Mouse (Mus musculus): Measurements from ENCODE around the gene Sirt2. TPM values are rescaled to one million over a fixed set of nuclear protein-coding genes. Genes with fewer than 3 reads are reported as not detected.

Sirt2 gene
- polyA plus RNA-seq, 1 experiment: 100.0 TPM

DNA sequence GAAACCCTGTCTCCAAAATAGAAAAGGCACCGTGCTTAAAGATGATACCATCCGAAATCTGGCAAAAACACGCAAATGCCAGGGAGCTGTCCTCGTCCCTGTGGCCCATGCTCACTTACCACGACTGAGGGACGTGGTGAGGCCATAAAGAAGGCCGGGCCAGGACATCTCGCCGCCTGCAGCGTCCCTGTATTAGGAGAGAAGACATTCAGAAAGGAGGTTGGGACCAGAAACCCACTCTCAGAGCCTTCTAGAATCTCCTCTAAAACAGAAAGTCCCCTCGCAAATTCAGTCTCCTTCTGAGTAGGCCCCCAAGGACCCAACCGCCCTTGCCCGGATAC lies 25.2 kb upstream of the Sirt2 start:
- no peaks in the 10 kb centered on the region for H3K79me2 ChIP-seq (ENCODE audit: control insufficient read depth, insufficient read depth)
- TF ChIP-seq POLR2AphosphoS2 (IDR thresholded peaks at IDR 0.05; ENCODE audit: insufficient read length, low read depth) (no peak), SRF (IDR thresholded peaks at IDR 0.05; ENCODE audit: control insufficient read depth, insufficient read length, low read depth) (no peak)
- peak overlapping the region; percentile 54 for H3ac ChIP-seq (ENCODE audit: control insufficient read depth, insufficient read length)
- H3K4me3 ChIP-seq: peak overlapping the region; percentile 73
- no peaks in the 10 kb centered on the region for H3K27me3 ChIP-seq (ENCODE audit: control insufficient read depth, insufficient read depth, insufficient read length)
- H3K36me3 ChIP-seq (ENCODE audit: control insufficient read depth, insufficient read depth): peaks cover 10% of the 10 kb centered on the region
- peak overlapping the region; percentile 88 for H3K4me2 ChIP-seq (ENCODE audit: low read depth)

- Histone ChIP-seq H3ac (ENCODE audit: control insufficient read depth, insufficient read length) (peak within 1 kb of the TSS; percentile 54), H3K4me2 (ENCODE audit: low read depth) (peak within 1 kb of the TSS; percentile 95), H3K27me3 (ENCODE audit: control insufficient read depth, insufficient read depth, insufficient read length) (no peaks in the 10 kb centered on the region), H3K79me2 (ENCODE audit: control insufficient read depth, insufficient read depth) (no peaks in the 10 kb centered on the region), H3K4me3 (peak within 1 kb of the TSS; percentile 73), H3K36me3 (ENCODE audit: control insufficient read depth, insufficient read depth) (peaks cover 10% of the 10 kb centered on the region)
- TF ChIP-seq POLR2A (IDR thresholded peaks at IDR 0.05; ENCODE audit: insufficient read length, low read depth) (peak; percentile 81), REST (IDR thresholded peaks at IDR 0.05; ENCODE audit: insufficient read depth, insufficient read length) (no peak), E2F4 (IDR thresholded peaks at IDR 0.05; ENCODE audit: insufficient read depth) (peak; percentile 52), TCF3 (IDR thresholded peaks at IDR 0.05; ENCODE audit: insufficient read length, low read depth) (no peak), MYOG (IDR thresholded peaks at IDR 0.05; ENCODE audit: control insufficient read depth in 1 of 3, insufficient read depth in 1 of 3, insufficient read length in 2 of 3, low read depth in 2 of 3) (no peak), USF1 (IDR thresholded peaks at IDR 0.05; ENCODE audit: low read depth) (no peak), POLR2AphosphoS2 (IDR thresholded peaks at IDR 0.05; ENCODE audit: insufficient read length, low read depth) (peak; percentile 84)
Observed at GRCm38 (mm10) chr7:28741709-28742438, 24.7 kb upstream of the Sirt2 start, which contains the start of the genes Mrps12 and Sars2. TSS of gene Mrps12 (minus strand) at chr7:28741820. TSS of gene Sars2 (plus strand) at chr7:28741992.

GRCm38 (mm10) chr7:28749935-28750334 lies 16.6 kb upstream of the Sirt2 start:
- no peak for TF ChIP-seq REST (IDR thresholded peaks at IDR 0.05; ENCODE audit: insufficient read depth, insufficient read length)
- no peak for TF ChIP-seq POLR2A (IDR thresholded peaks at IDR 0.05; ENCODE audit: insufficient read length, low read depth)
- no peak for TF ChIP-seq E2F4 (IDR thresholded peaks at IDR 0.05; ENCODE audit: insufficient read depth)
- TF ChIP-seq MAX (IDR thresholded peaks at IDR 0.05; ENCODE audit: low read depth): no peak
- no peak for TF ChIP-seq USF1 (IDR thresholded peaks at IDR 0.05; ENCODE audit: low read depth)
- no peak for TF ChIP-seq TCF12 (IDR thresholded peaks at IDR 0.05; ENCODE audit: insufficient read depth, poor library complexity, severe bottlenecking)
- TF ChIP-seq CEBPB (IDR thresholded peaks at IDR 0.05; ENCODE audit: insufficient read depth, poor library complexity, severe bottlenecking): no peak
- no peak for TF ChIP-seq SRF (IDR thresholded peaks at IDR 0.05; ENCODE audit: control insufficient read depth, insufficient read length, low read depth)
- TF ChIP-seq TCF3 (IDR thresholded peaks at IDR 0.05; ENCODE audit: insufficient read length, low read depth): no peak
- no peak for TF ChIP-seq POLR2AphosphoS2 (IDR thresholded peaks at IDR 0.05; ENCODE audit: insufficient read length, low read depth)
- no peak for TF ChIP-seq MYOD1 (IDR thresholded peaks at IDR 0.05; ENCODE audit: control insufficient read depth in 1 of 3, insufficient read length in 2 of 3, low read depth in 2 of 3)
- TF ChIP-seq MYOG (IDR thresholded peaks at IDR 0.05; ENCODE audit: control insufficient read depth in 1 of 3, insufficient read depth in 1 of 3, insufficient read length in 2 of 3, low read depth in 2 of 3): no peak
- Histone ChIP-seq H3K36me3 (ENCODE audit: control insufficient read depth, insufficient read depth) (no peaks in the 10 kb centered on the region), H3K4me2 (ENCODE audit: low read depth) (no peak overlapping the region), H3K27me3 (ENCODE audit: control insufficient read depth, insufficient read depth, insufficient read length) (no peaks in the 10 kb centered on the region), H3ac (ENCODE audit: control insufficient read depth, insufficient read length) (no peak overlapping the region), H3K79me2 (ENCODE audit: control insufficient read depth, insufficient read depth) (no peaks in the 10 kb centered on the region), H3K4me3 (no peak overlapping the region)

GRCm38 (mm10) chr7:28756079-28756478 lies 10.5 kb upstream of the Sirt2 start, which contains the start of gene Ccer2:
TSS of gene Ccer2 (plus strand) at chr7:28756174.
- Histone ChIP-seq H3K4me3 (no peak within 1 kb of the TSS), H3K36me3 (ENCODE audit: control insufficient read depth, insufficient read depth) (peaks cover 1% of the 10 kb centered on the region)
- TF ChIP-seq CEBPB (IDR thresholded peaks at IDR 0.05; ENCODE audit: insufficient read depth, poor library complexity, severe bottlenecking): no peak
- TF ChIP-seq REST (IDR thresholded peaks at IDR 0.05; ENCODE audit: insufficient read depth, insufficient read length): peak; percentile 18
- TF ChIP-seq POLR2A (IDR thresholded peaks at IDR 0.05; ENCODE audit: insufficient read length, low read depth): no peak
- TF ChIP-seq USF1 (IDR thresholded peaks at IDR 0.05; ENCODE audit: low read depth): no peak
- TF ChIP-seq POLR2AphosphoS2 (IDR thresholded peaks at IDR 0.05; ENCODE audit: insufficient read length, low read depth): peak; percentile 7
- TF ChIP-seq TCF3 (IDR thresholded peaks at IDR 0.05; ENCODE audit: insufficient read length, low read depth): no peak
- no peak for TF ChIP-seq E2F4 (IDR thresholded peaks at IDR 0.05; ENCODE audit: insufficient read depth)
- no peak for TF ChIP-seq MYOD1 (IDR thresholded peaks at IDR 0.05; ENCODE audit: control insufficient read depth in 1 of 3, insufficient read length in 2 of 3, low read depth in 2 of 3)
- TF ChIP-seq SRF (IDR thresholded peaks at IDR 0.05; ENCODE audit: control insufficient read depth, insufficient read length, low read depth): no peak
- TF ChIP-seq MYOG (IDR thresholded peaks at IDR 0.05; ENCODE audit: control insufficient read depth in 1 of 3, insufficient read depth in 1 of 3, insufficient read length in 2 of 3, low read depth in 2 of 3): no peak

GRCm38 (mm10) chr7:28758623-28759022 lies 7.9 kb upstream of the Sirt2 start:
- TF ChIP-seq E2F4 (IDR thresholded peaks at IDR 0.05; ENCODE audit: insufficient read depth): no peak
- TF ChIP-seq TCF12 (IDR thresholded peaks at IDR 0.05; ENCODE audit: insufficient read depth, poor library complexity, severe bottlenecking): no peak
- no peak for TF ChIP-seq REST (IDR thresholded peaks at IDR 0.05; ENCODE audit: insufficient read depth, insufficient read length)
- TF ChIP-seq CEBPB (IDR thresholded peaks at IDR 0.05; ENCODE audit: insufficient read depth, poor library complexity, severe bottlenecking): no peak

More at GRCm38 (mm10) chr7:28756079-28756478, 10.5 kb upstream of the Sirt2 start, which contains the start of gene Ccer2:
- no peaks in the 10 kb centered on the region for H3K27me3 ChIP-seq (ENCODE audit: control insufficient read depth, insufficient read depth, insufficient read length)
- no peak within 1 kb of the TSS for H3ac ChIP-seq (ENCODE audit: control insufficient read depth, insufficient read length)
- no peak within 1 kb of the TSS for H3K4me2 ChIP-seq (ENCODE audit: low read depth)
- no peaks in the 10 kb centered on the region for H3K79me2 ChIP-seq (ENCODE audit: control insufficient read depth, insufficient read depth)

More at GRCm38 (mm10) chr7:28758623-28759022, 7.9 kb upstream of the Sirt2 start:
- H3K27me3 ChIP-seq (ENCODE audit: control insufficient read depth, insufficient read depth, insufficient read length): no peaks in the 10 kb centered on the region
- no peak overlapping the region for H3ac ChIP-seq (ENCODE audit: control insufficient read depth, insufficient read length)
- no peak overlapping the region for H3K4me3 ChIP-seq
- H3K36me3 ChIP-seq (ENCODE audit: control insufficient read depth, insufficient read depth): peaks cover 5% of the 10 kb centered on the region
- no peak overlapping the region for H3K4me2 ChIP-seq (ENCODE audit: low read depth)
- H3K79me2 ChIP-seq (ENCODE audit: control insufficient read depth, insufficient read depth): no peaks in the 10 kb centered on the region

All from myocyte (in vitro differentiated cells).